Mouse (Mus musculus): Measurements from ENCODE around the gene Lgr5. TPM values are rescaled to one million over a fixed set of nuclear protein-coding genes. Genes with fewer than 3 reads are reported as not detected.

The Lgr5 gene
- polyA plus RNA-seq, 1 experiment from 2014 or later: 3.7 TPM

GRCm38 (mm10) chr10:115421976-115422375 is 165.6 kb downstream of the Lgr5 start:
- no peak overlapping the region for H3K9ac ChIP-seq (ENCODE audit: low read depth, low read length)
- no peaks in the 10 kb centered on the region for H3K9me3 ChIP-seq (replicated peaks; ENCODE audit: low read length)
- H3K4me2 ChIP-seq (ENCODE audit: low read length): no peak overlapping the region
- 87% methylated on average over 4 of the region's 4 CpGs for WGBS
- H3K36me3 ChIP-seq (ENCODE audit: insufficient read depth, low read length): peaks cover 25% of the 10 kb centered on the region
- no peak overlapping the region for H3K27ac ChIP-seq
- TF ChIP-seq CTCF (IDR thresholded peaks at IDR 0.05; ENCODE audit: low read depth): no peak
- no peaks in the 10 kb centered on the region for H3K27me3 ChIP-seq (ENCODE audit: insufficient read depth, low read length)
- DNase-seq (ENCODE audit: low spot score): no peak
- no peak for ATAC-seq (replicated peaks; ENCODE audit: low FRiP score, low read depth)
- H3K4me1 ChIP-seq (replicated peaks; ENCODE audit: insufficient read depth, low read length): no peaks in the 10 kb centered on the region
- H3K4me3 ChIP-seq (replicated peaks; ENCODE audit: low read depth, low read length): no peak overlapping the region

- no peaks in the 10 kb centered on the region for H3K27me3 ChIP-seq (ENCODE audit: insufficient read depth, low read length)
- ATAC-seq (replicated peaks; ENCODE audit: low FRiP score, low read depth) (no peak), DNase-seq (ENCODE audit: low spot score) (no peak)
- no peak overlapping the region for H3K4me2 ChIP-seq (ENCODE audit: low read length)
- H3K36me3 ChIP-seq (ENCODE audit: insufficient read depth, low read length): peaks cover 48% of the 10 kb centered on the region
- TF ChIP-seq CTCF (IDR thresholded peaks at IDR 0.05; ENCODE audit: low read depth): no peak
- no peak overlapping the region for H3K4me3 ChIP-seq (replicated peaks; ENCODE audit: low read depth, low read length)
- H3K9ac ChIP-seq (ENCODE audit: low read depth, low read length): no peak overlapping the region
- H3K4me1 ChIP-seq (replicated peaks; ENCODE audit: insufficient read depth, low read length): no peaks in the 10 kb centered on the region
- WGBS: 90% methylated on average over 3 of the region's 3 CpGs
- H3K9me3 ChIP-seq (replicated peaks; ENCODE audit: low read length): no peaks in the 10 kb centered on the region
- no peak overlapping the region for H3K27ac ChIP-seq
Measured at GRCm38 (mm10) chr10:115414056-115414455, 173.5 kb downstream of the Lgr5 start.

- H3K27me3 ChIP-seq (ENCODE audit: insufficient read depth, low read length): no peaks in the 10 kb centered on the region
- no peak overlapping the region for H3K4me3 ChIP-seq (replicated peaks; ENCODE audit: low read depth, low read length)
- no peak for DNase-seq (ENCODE audit: low spot score)
- WGBS: 85% methylated on average over 2 of the region's 2 CpGs
- H3K4me1 ChIP-seq (replicated peaks; ENCODE audit: insufficient read depth, low read length): no peaks in the 10 kb centered on the region
- no peaks in the 10 kb centered on the region for H3K9me3 ChIP-seq (replicated peaks; ENCODE audit: low read length)
- no peak overlapping the region for H3K4me2 ChIP-seq (ENCODE audit: low read length)
- H3K27ac ChIP-seq: no peak overlapping the region
- no peak overlapping the region for H3K9ac ChIP-seq (ENCODE audit: low read depth, low read length)
- peaks cover 52% of the 10 kb centered on the region for H3K36me3 ChIP-seq (ENCODE audit: insufficient read depth, low read length)
- no peak for TF ChIP-seq CTCF (IDR thresholded peaks at IDR 0.05; ENCODE audit: low read depth)
- no peak for ATAC-seq (replicated peaks; ENCODE audit: low FRiP score, low read depth)
Measured at GRCm38 (mm10) chr10:115413496-115413895, 174.1 kb downstream of the Lgr5 start.

DNA sequence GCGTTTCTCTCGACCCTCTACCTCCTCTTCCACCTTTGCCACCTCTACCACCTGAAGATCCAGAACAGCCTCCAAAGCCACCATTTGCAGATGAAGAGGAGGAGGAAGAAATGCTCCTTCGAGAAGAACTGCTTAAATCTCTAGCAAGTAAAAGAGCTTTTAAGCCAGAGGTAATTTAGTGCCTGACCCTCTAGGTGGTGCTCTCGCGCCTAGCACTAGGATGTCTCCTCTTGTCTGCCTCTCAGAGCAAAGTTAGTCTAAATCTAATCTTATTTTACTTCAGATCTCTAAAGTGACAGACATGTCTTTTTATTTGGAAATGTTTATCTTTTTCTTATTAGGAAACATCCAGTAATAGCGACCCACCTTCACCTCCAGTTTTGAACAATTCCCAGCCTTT is 181.2 kb downstream of the Lgr5 start:
- no peaks in the 10 kb centered on the region for H3K4me1 ChIP-seq (replicated peaks; ENCODE audit: insufficient read depth, low read length)
- DNase-seq (ENCODE audit: low spot score) (peak; percentile 82), ATAC-seq (replicated peaks; ENCODE audit: low FRiP score, low read depth) (no peak)
- H3K4me2 ChIP-seq (ENCODE audit: low read length): no peak overlapping the region
- no peak overlapping the region for H3K9ac ChIP-seq (ENCODE audit: low read depth, low read length)
- H3K27ac ChIP-seq: no peak overlapping the region
- H3K4me3 ChIP-seq (replicated peaks; ENCODE audit: low read depth, low read length): no peak overlapping the region
- H3K27me3 ChIP-seq (ENCODE audit: insufficient read depth, low read length): no peaks in the 10 kb centered on the region
- TF ChIP-seq CTCF (IDR thresholded peaks at IDR 0.05; ENCODE audit: low read depth): peak; percentile 87
- H3K36me3 ChIP-seq (ENCODE audit: insufficient read depth, low read length): peaks cover 53% of the 10 kb centered on the region
- 64% methylated on average over 6 of the region's 6 CpGs for WGBS
- H3K9me3 ChIP-seq (replicated peaks; ENCODE audit: low read length): no peaks in the 10 kb centered on the region

Other genes with a start within 250 kb of the Lgr5 start
- gene Tmem19, start 225.3 kb downstream of the Lgr5 start, polyA plus RNA-seq (2015; fragmentation: Nextera tagmentation; extraction: Ambion mirVana): 47.4 and 54.5 TPM in 2 replicates
- 16.5 and 18.9 TPM in 2 replicates for gene Thap2, start 203.3 kb downstream of the Lgr5 start, polyA plus RNA-seq (2015; fragmentation: Nextera tagmentation; extraction: Ambion mirVana)
- gene Zfc3h1, start 202.8 kb downstream of the Lgr5 start, polyA plus RNA-seq (2015; fragmentation: Nextera tagmentation; extraction: Ambion mirVana): 14.5 and 15.4 TPM in 2 replicates
- 0.14 TPM in 1 of 2 replicates, not detected in the other for gene A930009A15Rik, start 17.8 kb downstream of the Lgr5 start, polyA plus RNA-seq (2015; fragmentation: Nextera tagmentation; extraction: Ambion mirVana)
- 93.9 and 106 TPM in 2 replicates for gene Tspan8, start 229.1 kb upstream of the Lgr5 start, polyA plus RNA-seq (2015; fragmentation: Nextera tagmentation; extraction: Ambion mirVana)

Measured in kidney, postnatal 0 days (tissue).